Mouse (Mus musculus) stomach, embryonic 15.5 days (tissue): ENCODE results near the gene Adam10. TPM values are rescaled to one million over a fixed set of nuclear protein-coding genes. Genes with fewer than 3 reads are reported as not detected.
A peak's percentile ranks its signal among the peaks of the same experiment; 100 is the strongest.

Source experiments
- ATAC-seq: fragments of 200-750 bp; cut with Nextera tagmentation; 2 replicates; pipeline ENCODE4 v1.8.0; 2017; ENCODE audit warnings: low read depth, moderate number of reproducible peaks, moderate TSS enrichment; ENCODE audit not compliant: insufficient read depth, low FRiP score
- H3K27ac ChIP-seq: fragments of 300-500 bp; sonication (generic); 2 replicates; pipeline ENCODE4 v1.5.1; 2015; ENCODE audit warnings: mild to moderate bottlenecking, inconsistent platforms
- H3K27me3 ChIP-seq: fragments of 300-500 bp; sonication (generic); replicated peaks from 2 replicates; pipeline ENCODE4 v1.6.1; 2015; ENCODE audit warnings: inconsistent platforms
- H3K36me3 ChIP-seq: fragments of 300-500 bp; sonication (generic); 2 replicates; pipeline ENCODE4 v1.6.1; 2015; ENCODE audit warnings: inconsistent platforms
- H3K4me1 ChIP-seq: fragments of 300-500 bp; sonication (generic); 2 replicates; pipeline ENCODE4 v1.6.1; 2015; ENCODE audit warnings: inconsistent platforms
- H3K4me2 ChIP-seq: fragments of 300-500 bp; sonication (generic); 2 replicates; pipeline ENCODE4 v1.6.1; 2015; ENCODE audit warnings: mild to moderate bottlenecking, inconsistent platforms
- H3K4me3 ChIP-seq: fragments of 300-500 bp; sonication (generic); replicated peaks from 2 replicates; pipeline ENCODE4 v1.5.1; 2015; ENCODE audit warnings: inconsistent platforms
- H3K9ac ChIP-seq: fragments of 300-500 bp; sonication (generic); 2 replicates; pipeline ENCODE4 v1.6.1; 2015; ENCODE audit warnings: inconsistent platforms
- H3K9me3 ChIP-seq: fragments of 300-500 bp; sonication (generic); 2 replicates; pipeline ENCODE4 v1.6.1; 2016; ENCODE audit warnings: inconsistent platforms
- WGBS: fragments of 180-500 bp; shearing (Covaris S2); methylation state at CpG from one replicate; pipeline ENCODE4 v1.1.7; 2015; 5-methylcytosine and 5-hydroxymethylcytosine counted together
- polyA plus RNA-seq: library from polyadenylated mRNA; unstranded; fragments of >200 nt; fragmentation: Nextera tagmentation; extraction: Ambion mirVana; gene quantifications from 2 replicates; pipeline ENCODE4 v1.2.1, GENCODE M21; 2015

Gene Adam10
- 85.4 and 86.5 TPM in 2 replicates for polyA plus RNA-seq

DNA sequence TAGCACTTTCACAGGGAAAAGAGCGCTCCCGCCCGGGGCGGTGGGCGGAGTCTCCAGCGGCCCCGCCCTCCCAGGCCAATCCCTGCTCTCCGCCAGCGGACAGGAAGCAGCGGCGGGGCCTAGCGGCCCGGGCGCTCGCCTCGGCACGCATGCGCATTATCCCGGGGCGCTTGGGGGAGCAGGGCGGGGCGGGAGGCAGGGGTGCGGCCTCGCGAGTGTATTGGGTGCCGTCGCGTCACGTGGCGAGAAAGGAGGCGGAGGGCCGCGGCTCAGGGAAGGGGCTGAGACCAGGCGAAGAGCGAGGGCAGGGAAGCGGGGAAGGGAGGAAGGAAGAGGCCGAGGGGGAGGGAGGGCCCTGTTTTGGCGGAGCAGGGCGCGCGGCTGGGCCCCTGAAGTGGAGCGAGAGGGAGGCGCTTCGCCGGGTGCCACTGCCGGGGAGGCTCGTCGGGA, at the start of gene Adam10:
Gene Adam10 (plus strand): TSS at position 316 of the 450 bp plus-strand sequence.
- Histone ChIP-seq H3K27me3 (no peaks in the 10 kb centered on the region), H3K9me3 (no peaks in the 10 kb centered on the region), H3K4me3 (peak within 1 kb of the TSS; percentile 97), H3K9ac (peak within 1 kb of the TSS; percentile 95), H3K4me2 (peak within 1 kb of the TSS; percentile 70), H3K4me1 (peaks cover 2% of the 10 kb centered on the region; the same call in 1 of the 2 replicates), H3K36me3 (no peaks in the 10 kb centered on the region), H3K27ac (peak within 1 kb of the TSS; percentile 98)
- WGBS = under 1% methylated on average over 41 of the region's 48 CpGs
- ATAC-seq = peak; percentile 100

DNA sequence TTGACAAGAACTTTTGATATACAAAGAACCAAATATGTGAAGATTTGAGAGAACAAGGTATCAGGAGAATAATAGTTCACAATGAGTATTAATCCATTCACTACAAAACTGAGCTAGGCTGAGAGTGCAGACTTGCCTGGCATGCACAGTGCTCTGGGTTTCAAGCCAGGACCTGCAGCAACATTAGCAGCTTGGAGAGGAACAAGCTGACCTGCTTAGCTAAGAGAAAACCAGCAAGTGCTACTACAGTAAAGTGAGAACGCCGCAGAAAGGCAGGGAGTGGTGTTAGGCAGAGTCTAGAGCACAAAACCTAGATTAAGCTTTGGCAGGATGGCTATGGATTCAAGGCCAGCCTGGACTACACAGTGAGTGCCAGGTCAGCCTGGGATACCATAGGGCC, 49.1 kb upstream of the Adam10 start:
- H3K4me2 ChIP-seq = no peak overlapping the region
- no peak for ATAC-seq
- H3K36me3 ChIP-seq = no peaks in the 10 kb centered on the region
- H3K27me3 ChIP-seq = no peaks in the 10 kb centered on the region
- WGBS = 89% methylated on average over 2 of the region's 2 CpGs
- H3K27ac ChIP-seq = no peak overlapping the region
- H3K4me1 ChIP-seq = no peaks in the 10 kb centered on the region
- no peaks in the 10 kb centered on the region for H3K9me3 ChIP-seq
- H3K4me3 ChIP-seq = no peak overlapping the region
- H3K9ac ChIP-seq = no peak overlapping the region

DNA sequence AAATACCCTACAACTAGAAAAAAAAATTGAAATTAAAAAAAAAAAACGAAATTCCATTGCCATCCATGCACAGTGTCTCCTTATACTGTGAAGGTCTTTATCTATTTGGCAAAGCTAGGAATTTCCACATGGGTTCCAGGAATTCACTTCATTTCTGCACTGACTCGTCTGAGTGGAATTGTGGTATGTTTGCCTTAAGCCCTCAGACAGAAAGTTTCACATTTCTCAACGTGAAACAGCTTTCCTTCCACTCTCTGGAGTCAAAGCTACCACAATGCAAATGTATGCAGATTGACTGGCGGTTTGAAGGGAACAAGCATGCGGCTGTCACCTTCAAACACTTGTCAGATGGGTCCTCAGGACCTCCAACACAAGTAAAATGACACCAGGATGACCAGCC, 47.1 kb upstream of the Adam10 start:
- Histone ChIP-seq H3K9ac (no peak overlapping the region), H3K4me1 (no peaks in the 10 kb centered on the region), H3K27me3 (no peaks in the 10 kb centered on the region), H3K4me2 (no peak overlapping the region), H3K4me3 (no peak overlapping the region), H3K9me3 (no peaks in the 10 kb centered on the region), H3K27ac (no peak overlapping the region), H3K36me3 (no peaks in the 10 kb centered on the region)
- no peak for ATAC-seq
- 25% methylated on average over 5 of the region's 5 CpGs for WGBS

DNA sequence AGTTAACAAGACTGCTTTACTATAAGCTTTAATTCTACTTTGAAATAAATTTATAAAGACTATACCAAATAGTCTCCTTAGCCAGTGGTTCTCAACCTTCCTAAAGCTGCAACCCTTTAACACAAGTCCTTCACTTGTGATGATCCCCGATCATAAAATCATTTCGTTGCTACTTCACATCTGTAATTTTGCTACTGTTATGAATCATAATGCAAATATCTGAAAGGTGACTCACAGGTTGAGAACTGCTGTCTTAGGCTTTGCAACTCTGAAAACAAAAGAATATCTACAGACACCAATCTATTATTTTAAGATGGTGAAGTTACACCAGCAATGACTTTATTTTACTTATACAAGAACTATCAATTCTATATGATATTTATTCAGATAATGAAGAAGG, 42.0 kb upstream of the Adam10 start:
- no peak overlapping the region for H3K4me3 ChIP-seq
- WGBS = 83% methylated on average over 2 of the region's 2 CpGs
- H3K27me3 ChIP-seq = no peaks in the 10 kb centered on the region
- no peak overlapping the region for H3K4me2 ChIP-seq
- H3K36me3 ChIP-seq = no peaks in the 10 kb centered on the region
- H3K9me3 ChIP-seq = no peaks in the 10 kb centered on the region
- no peak for ATAC-seq
- no peak overlapping the region for H3K27ac ChIP-seq
- no peak overlapping the region for H3K9ac ChIP-seq
- no peaks in the 10 kb centered on the region for H3K4me1 ChIP-seq

DNA sequence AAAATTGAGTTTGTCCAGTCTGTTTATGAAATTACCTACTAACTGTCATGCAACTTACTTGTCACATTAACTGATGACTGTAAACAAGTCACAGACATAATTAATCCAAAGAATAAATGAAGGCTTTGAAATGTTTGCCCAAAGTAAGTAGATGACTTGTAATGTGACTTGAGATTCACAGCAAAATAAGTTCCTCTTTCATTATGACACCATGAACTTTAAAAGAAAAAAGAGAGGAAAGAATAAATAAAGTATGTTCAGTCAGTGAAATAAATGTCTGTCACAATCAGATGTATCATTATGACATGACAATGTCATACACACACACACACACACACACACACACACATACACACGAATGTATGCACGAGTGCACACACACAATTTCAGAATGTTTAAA, 28.5 kb upstream of the Adam10 start:
- Histone ChIP-seq H3K36me3 (no peaks in the 10 kb centered on the region), H3K4me3 (no peak overlapping the region), H3K9me3 (no peaks in the 10 kb centered on the region), H3K27me3 (no peaks in the 10 kb centered on the region), H3K9ac (no peak overlapping the region), H3K27ac (no peak overlapping the region), H3K4me1 (0 out of 2 replicates have a peak, but pooled peaks cover 4% of the 10 kb centered on the region), H3K4me2 (no peak overlapping the region)
- no peak for ATAC-seq
- WGBS = 58% methylated on average over 2 of the region's 2 CpGs

DNA sequence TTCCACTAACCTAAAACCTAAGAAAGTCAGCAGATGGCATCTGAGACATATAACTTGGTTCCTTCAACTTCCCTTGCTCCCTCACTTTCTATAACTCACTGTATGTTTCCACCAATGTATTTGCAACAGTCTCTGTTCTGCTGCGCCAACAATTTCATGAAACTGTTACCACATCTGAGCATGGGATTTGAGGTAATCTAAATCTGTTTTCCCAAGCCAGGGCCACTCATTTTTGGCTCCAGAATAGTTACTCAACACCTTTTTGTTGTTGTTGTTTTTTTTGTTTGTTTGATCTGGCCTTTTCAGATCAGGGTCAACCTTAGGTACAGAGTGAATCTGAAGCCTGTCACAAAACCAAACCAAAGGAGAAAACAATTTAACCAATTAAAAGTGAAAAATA, 27.8 kb upstream of the Adam10 start:
- H3K9me3 ChIP-seq = no peaks in the 10 kb centered on the region
- no peak overlapping the region for H3K4me3 ChIP-seq
- no peak overlapping the region for H3K4me2 ChIP-seq
- ATAC-seq = no peak
- 94% methylated on average over 1 of the region's 1 CpGs for WGBS
- no peaks in the 10 kb centered on the region for H3K36me3 ChIP-seq
- no peak overlapping the region for H3K9ac ChIP-seq
- no peak overlapping the region for H3K27ac ChIP-seq
- 0 out of 2 replicates have a peak, but pooled peaks cover 4% of the 10 kb centered on the region for H3K4me1 ChIP-seq
- H3K27me3 ChIP-seq = no peaks in the 10 kb centered on the region

DNA sequence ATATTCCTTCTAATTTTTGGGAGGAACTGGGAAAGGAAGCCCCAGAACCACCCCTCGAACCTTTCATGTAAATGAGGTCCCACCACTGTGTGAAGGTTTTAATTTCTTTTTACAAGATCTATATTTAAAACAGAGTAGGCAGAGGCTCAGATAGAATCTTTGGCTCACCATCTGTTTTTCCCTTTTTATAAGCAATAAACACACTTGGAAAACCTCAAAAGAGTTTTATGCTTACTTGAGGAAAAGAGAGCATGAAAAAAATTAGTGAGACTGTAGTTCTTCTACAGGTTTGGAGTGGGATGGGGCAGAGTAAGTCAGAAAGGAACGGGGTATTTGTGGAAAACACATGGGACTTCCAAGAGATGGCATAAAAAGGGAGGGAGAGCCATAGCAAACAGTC, 26.6 kb upstream of the Adam10 start:
- 72% methylated on average over 2 of the region's 2 CpGs for WGBS
- H3K4me2 ChIP-seq = no peak overlapping the region
- H3K27me3 ChIP-seq = no peaks in the 10 kb centered on the region
- H3K27ac ChIP-seq = no peak overlapping the region
- H3K9me3 ChIP-seq = no peaks in the 10 kb centered on the region
- no peak overlapping the region for H3K9ac ChIP-seq
- no peaks in the 10 kb centered on the region for H3K36me3 ChIP-seq
- ATAC-seq = no peak
- H3K4me3 ChIP-seq = no peak overlapping the region
- 0 out of 2 replicates have a peak, but pooled peaks cover 4% of the 10 kb centered on the region for H3K4me1 ChIP-seq

DNA sequence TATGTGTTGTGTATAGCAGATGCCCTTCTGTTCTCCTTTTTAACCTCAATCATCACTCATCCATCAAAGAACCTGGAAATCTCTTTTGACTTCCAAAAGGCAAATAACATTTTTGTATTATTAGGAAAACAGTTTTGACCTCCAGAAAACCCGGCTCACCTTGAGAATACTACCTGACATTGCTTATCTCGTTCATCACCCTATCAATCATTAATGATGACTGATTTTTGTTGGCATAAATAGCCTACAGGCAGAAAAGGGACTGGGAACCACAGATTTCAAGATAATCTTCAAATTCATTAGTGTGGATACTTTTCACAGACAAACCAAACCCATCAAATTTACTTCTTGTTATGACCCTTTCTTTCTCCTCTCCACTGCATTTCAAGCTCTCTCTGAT, 24.9 kb upstream of the Adam10 start:
- no peak for ATAC-seq
- no peaks in the 10 kb centered on the region for H3K9me3 ChIP-seq
- 0 out of 2 replicates have a peak, but pooled peaks cover 8% of the 10 kb centered on the region for H3K4me1 ChIP-seq
- H3K4me3 ChIP-seq = no peak overlapping the region
- no peak overlapping the region for H3K4me2 ChIP-seq
- no peak overlapping the region for H3K9ac ChIP-seq
- no peak overlapping the region for H3K27ac ChIP-seq
- no peaks in the 10 kb centered on the region for H3K36me3 ChIP-seq
- WGBS = 51% methylated on average over 2 of the region's 2 CpGs
- H3K27me3 ChIP-seq = no peaks in the 10 kb centered on the region

DNA sequence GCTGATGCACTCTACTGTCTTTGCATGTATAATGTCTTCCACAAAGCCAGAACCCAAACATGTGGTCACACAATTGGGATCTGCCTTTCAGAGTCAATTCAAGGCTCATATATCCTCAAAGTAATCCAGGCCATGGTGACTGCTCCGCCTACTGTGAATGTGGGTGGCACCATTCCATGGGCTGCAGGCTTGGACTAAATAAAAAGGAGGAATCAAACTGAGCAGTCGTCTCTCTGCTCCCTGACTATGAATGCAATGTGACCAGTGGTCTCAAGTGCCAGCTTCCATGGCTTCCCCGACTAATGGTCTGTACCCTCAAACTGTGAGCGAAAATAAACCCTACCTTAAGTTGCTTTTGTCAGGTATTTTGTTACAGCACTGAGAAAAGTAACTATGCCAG, 24.3 kb upstream of the Adam10 start:
- H3K27me3 ChIP-seq = no peaks in the 10 kb centered on the region
- 0 out of 2 replicates have a peak overlapping the region, but pooled peaks have one; percentile 5 for H3K4me3 ChIP-seq
- no peak overlapping the region for H3K9ac ChIP-seq
- no peaks in the 10 kb centered on the region for H3K36me3 ChIP-seq
- H3K27ac ChIP-seq = no peak overlapping the region
- H3K9me3 ChIP-seq = no peaks in the 10 kb centered on the region
- H3K4me2 ChIP-seq = peak overlapping the region; percentile 14; the same call in 1 of the 2 replicates
- H3K4me1 ChIP-seq = 0 out of 2 replicates have a peak, but pooled peaks cover 8% of the 10 kb centered on the region
- WGBS = 75% methylated on average over 4 of the region's 4 CpGs
- no peak for ATAC-seq

DNA sequence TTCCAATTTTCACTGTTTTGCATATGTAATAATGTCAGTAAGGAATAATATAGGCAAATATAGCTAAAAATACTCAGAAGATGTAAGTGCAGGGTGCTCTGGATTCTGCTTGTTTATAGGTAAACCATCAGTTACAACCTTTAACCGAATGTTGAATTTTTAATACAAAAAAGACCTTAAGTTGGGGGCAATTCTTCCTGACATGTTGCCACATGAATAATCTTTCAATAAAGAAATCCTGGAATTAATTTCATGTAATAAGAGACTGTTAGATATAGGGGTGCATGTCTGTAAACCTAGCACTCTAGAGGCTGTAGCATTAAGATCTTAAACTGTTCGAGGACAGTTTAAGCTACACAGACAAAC, 23.1 kb upstream of the Adam10 start:
- no peaks in the 10 kb centered on the region for H3K27me3 ChIP-seq
- H3K4me2 ChIP-seq = peak overlapping the region; percentile 80
- no peak for ATAC-seq
- H3K27ac ChIP-seq = no peak overlapping the region
- H3K4me3 ChIP-seq = peak overlapping the region; percentile 83
- 40% methylated on average over 2 of the region's 2 CpGs for WGBS
- H3K4me1 ChIP-seq = 0 out of 2 replicates have a peak, but pooled peaks cover 8% of the 10 kb centered on the region
- H3K36me3 ChIP-seq = no peaks in the 10 kb centered on the region
- H3K9me3 ChIP-seq = no peaks in the 10 kb centered on the region
- no peak overlapping the region for H3K9ac ChIP-seq

DNA sequence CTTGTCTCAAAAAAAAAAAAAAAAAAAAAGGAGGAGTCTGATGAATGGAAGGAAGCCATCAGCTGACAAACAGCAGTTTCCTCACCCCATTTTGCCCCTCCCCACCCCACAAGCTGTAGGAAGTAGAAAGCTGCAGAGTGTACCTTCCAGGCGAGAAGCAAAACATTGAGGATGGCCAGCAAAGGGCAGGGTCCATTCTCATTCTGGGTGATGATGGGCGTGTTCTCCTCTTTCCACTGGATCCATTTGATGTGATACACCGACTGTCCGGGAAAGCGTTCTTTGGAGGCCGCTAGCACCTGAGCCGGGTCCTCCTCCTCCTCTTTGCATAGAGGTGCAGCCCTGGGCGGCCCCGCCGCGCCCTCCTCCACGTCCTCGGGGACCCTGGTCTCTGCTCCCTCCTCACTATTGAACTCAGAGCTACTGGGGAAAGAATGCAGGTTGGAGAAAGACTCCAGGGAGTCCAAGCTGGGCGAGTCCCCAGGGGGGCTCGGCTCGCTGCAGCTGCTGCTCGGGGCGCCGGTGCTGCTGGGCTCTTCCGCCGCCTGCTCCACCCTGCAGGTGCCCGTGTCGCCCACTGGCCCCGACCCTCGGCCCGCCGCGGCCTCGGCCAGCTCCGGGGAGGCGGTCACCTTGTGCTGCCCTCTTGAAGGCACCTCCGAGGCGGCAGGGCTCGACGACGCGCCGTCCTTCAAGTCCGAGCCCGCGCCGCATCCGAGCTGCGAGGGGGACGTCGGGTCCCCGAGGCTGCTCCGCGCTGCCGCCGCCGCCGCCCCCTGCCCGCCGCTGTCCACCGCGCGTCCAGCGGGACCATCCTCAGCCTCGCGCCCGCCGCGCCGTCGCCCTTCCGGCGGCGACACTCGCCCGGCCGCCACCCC, 22.4 kb upstream of the Adam10 start, which contains the start of gene Gm10642:
Gene Gm10642 (plus strand): TSS at position 122 of the 878 bp plus-strand sequence.
- WGBS = under 1% methylated on average over 59 of the region's 72 CpGs
- H3K4me2 ChIP-seq = peak within 1 kb of the TSS; percentile 80
- peak; percentile 37 for ATAC-seq
- no peaks in the 10 kb centered on the region for H3K27me3 ChIP-seq
- H3K4me1 ChIP-seq = 0 out of 2 replicates have a peak, but pooled peaks cover 8% of the 10 kb centered on the region
- H3K27ac ChIP-seq = peak within 1 kb of the TSS; percentile 96
- no peaks in the 10 kb centered on the region for H3K36me3 ChIP-seq
- H3K9ac ChIP-seq = peak within 1 kb of the TSS; percentile 87
- H3K4me3 ChIP-seq = peak within 1 kb of the TSS; percentile 83
- H3K9me3 ChIP-seq = no peaks in the 10 kb centered on the region
